Mouse (Mus musculus) cortical plate, adult 2 months (tissue): Measurements from ENCODE around the gene Acadm.

Experiments used
- CTCF ChIP-seq: fragments of 200-500 bp; IDR thresholded peaks from 2 replicates; pipeline ENCODE4 v1.5.1; 2011; ENCODE audit warnings: mild to moderate bottlenecking, control low read depth, low read length; ENCODE audit not compliant: insufficient read depth; ENCODE audit errors: extremely low read depth
- POLR2A ChIP-seq: fragments of 200-500 bp; IDR thresholded peaks from 2 replicates; pipeline ENCODE4 v1.6.1; 2011; ENCODE audit warnings: mild to moderate bottlenecking, low read length, control low read depth; ENCODE audit not compliant: insufficient read depth; ENCODE audit errors: extremely low read depth

- TF ChIP-seq POLR2A (no peak), CTCF (no peak)
These were observed 4.4 kb downstream of the Acadm start for GRCm38 (mm10) chr3:153940021-153940420.
